Mouse (Mus musculus): ENCODE measurements around the gene Tmcc2. TPM values are rescaled to one million over a fixed set of nuclear protein-coding genes. Genes with fewer than 3 reads are reported as not detected.

Tmcc2 gene
- polyA plus RNA-seq, 1 experiment from 2014 or later, result 598 TPM

DNA sequence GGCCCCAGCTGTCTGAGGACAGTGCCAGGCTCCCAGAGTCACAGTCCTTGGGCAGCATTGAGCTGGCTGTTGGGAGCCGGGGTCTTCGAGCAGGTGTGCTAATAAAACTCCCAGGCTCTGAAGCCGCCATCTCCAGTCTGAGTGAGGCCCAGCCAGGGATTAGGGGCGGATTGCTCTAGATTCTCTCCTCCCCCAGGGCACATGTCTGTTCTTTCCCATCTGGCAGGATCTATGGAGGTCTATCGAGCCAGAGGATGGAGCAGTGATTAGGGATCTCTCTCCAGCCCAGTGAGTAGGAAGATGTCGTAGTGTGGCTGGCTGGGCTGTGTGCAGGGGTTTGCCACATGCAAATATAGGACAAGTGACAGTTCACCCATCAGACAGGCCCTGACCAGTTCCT lies 24.1 kb downstream of the Tmcc2 start:
- peaks cover 93% of the 10 kb centered on the region for H3K4me1 ChIP-seq (replicated peaks)
- H3K9ac ChIP-seq, result peak overlapping the region; percentile 90
- H3K4me2 ChIP-seq, result peak overlapping the region; percentile 73
- H3K27me3 ChIP-seq, result no peaks in the 10 kb centered on the region
- no peaks in the 10 kb centered on the region for H3K9me3 ChIP-seq (replicated peaks)
- peak overlapping the region; percentile 99 for H3K27ac ChIP-seq (replicated peaks)
- 61% methylated on average over 6 of the region's 6 CpGs for WGBS (ENCODE audit: insufficient replicate concordance)
- peaks cover 84% of the 10 kb centered on the region for H3K36me3 ChIP-seq (replicated peaks)
- ATAC-seq (ENCODE audit: insufficient read depth), result no peak
- H3K4me3 ChIP-seq (replicated peaks), result peak overlapping the region; percentile 80

GRCm38 (mm10) chr1:132366235-132366634 lies 24.8 kb downstream of the Tmcc2 start:
- ATAC-seq (ENCODE audit: insufficient read depth), result no peak
- H3K27ac ChIP-seq (replicated peaks), result peak overlapping the region; percentile 99
- H3K9ac ChIP-seq, result peak overlapping the region; percentile 90
- H3K9me3 ChIP-seq (replicated peaks), result no peaks in the 10 kb centered on the region
- peaks cover 84% of the 10 kb centered on the region for H3K36me3 ChIP-seq (replicated peaks)
- no peaks in the 10 kb centered on the region for H3K27me3 ChIP-seq
- peak overlapping the region; percentile 80 for H3K4me3 ChIP-seq (replicated peaks)
- WGBS (ENCODE audit: insufficient replicate concordance), result 72% methylated on average over 8 of the region's 8 CpGs
- peaks cover 93% of the 10 kb centered on the region for H3K4me1 ChIP-seq (replicated peaks)
- H3K4me2 ChIP-seq, result peak overlapping the region; percentile 73

DNA sequence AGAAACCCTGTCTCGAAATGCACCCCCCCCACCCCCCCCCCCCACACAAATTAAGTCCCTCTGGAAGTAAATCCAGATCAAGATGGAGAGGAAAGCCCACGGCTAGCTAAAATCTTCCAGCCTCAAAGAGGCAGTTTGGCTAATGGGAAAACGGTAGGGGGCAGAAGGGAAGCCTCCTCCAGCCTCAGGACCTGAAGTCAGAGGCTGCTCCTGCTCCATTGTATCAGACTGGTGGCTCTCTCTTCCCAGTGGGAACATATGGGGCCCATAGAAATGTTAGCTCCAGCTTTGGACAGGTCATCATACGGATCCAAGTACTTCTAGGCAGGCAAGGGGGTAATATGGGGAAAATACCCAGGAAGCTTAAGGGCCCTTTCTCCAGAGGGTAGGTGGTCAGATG lies 25.4 kb downstream of the Tmcc2 start:
- peak overlapping the region; percentile 90 for H3K9ac ChIP-seq
- no peak for ATAC-seq (ENCODE audit: insufficient read depth)

DNA sequence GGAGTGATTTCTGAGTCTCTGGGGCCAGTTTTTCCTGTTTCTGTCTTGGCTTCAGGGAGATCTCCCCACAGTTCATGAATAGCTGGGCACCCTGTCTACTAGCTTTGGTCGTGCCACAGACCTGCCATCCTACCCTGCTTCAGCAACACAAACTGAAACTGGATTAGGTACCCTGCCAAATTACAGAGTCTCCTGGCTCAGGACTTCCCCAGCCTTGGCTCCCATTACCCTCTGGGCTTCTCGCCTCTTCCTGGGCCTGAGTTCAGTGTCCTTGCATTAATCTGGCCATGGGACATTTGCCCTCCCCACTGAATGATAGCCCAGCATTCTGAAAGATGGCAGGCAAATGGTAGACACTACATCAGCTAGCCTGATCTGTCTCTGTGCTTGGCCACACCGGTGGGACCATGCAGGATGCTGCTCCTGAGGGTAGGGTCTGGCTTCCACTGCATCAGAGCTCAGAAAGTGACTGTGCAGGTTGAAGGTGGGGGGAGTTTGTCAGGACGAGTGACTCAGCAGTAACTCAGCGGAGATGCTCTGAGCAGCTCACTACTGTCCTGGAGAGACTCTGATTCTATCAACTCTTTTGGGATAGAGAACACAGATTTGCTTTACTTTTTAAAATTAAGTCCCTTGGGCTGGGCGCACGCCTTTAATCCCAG lies 26.1 kb downstream of the Tmcc2 start:
- Histone ChIP-seq H3K9ac (peak overlapping the region; percentile 90), H3K36me3 (replicated peaks) (peaks cover 84% of the 10 kb centered on the region), H3K27me3 (no peaks in the 10 kb centered on the region), H3K27ac (replicated peaks) (peak overlapping the region; percentile 99), H3K4me3 (replicated peaks) (peak overlapping the region; percentile 80), H3K4me1 (replicated peaks) (peaks cover 93% of the 10 kb centered on the region), H3K4me2 (peak overlapping the region; percentile 73), H3K9me3 (replicated peaks) (no peaks in the 10 kb centered on the region)
- WGBS (ENCODE audit: insufficient replicate concordance), result 73% methylated on average over 7 of the region's 7 CpGs
- no peak for ATAC-seq (ENCODE audit: insufficient read depth)

More for the DNA sequence above, 25.4 kb downstream of the Tmcc2 start:
- Histone ChIP-seq H3K4me2 (peak overlapping the region; percentile 73), H3K27ac (replicated peaks) (peak overlapping the region; percentile 99), H3K4me3 (replicated peaks) (peak overlapping the region; percentile 80), H3K27me3 (no peaks in the 10 kb centered on the region), H3K4me1 (replicated peaks) (peaks cover 93% of the 10 kb centered on the region), H3K9me3 (replicated peaks) (no peaks in the 10 kb centered on the region), H3K36me3 (replicated peaks) (peaks cover 84% of the 10 kb centered on the region)
- 72% methylated on average over 4 of the region's 4 CpGs for WGBS (ENCODE audit: insufficient replicate concordance)

DNA sequence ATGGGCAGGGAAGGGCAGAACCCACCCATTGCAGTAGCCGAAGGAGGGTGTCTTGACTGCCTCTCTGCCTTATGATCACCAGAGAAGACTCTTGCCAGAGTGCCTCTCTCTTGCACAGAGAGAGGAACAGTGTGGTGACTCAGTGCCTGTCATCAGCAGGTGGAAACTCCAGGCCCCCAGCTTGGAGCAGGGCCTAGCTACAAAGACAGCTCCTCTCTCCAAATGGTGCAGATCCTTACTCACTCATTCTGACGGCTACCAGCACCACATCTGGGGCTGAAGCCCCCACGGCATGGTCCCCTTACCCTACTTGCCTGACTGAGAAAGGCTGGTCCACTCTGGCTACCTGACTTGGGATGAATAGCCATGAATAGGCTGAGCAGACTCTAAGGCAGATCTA lies 26.7 kb downstream of the Tmcc2 start:
- no peaks in the 10 kb centered on the region for H3K27me3 ChIP-seq
- ATAC-seq (ENCODE audit: insufficient read depth), result no peak
- 87% methylated on average over 3 of the region's 3 CpGs for WGBS (ENCODE audit: insufficient replicate concordance)
- H3K4me1 ChIP-seq (replicated peaks), result peaks cover 92% of the 10 kb centered on the region
- H3K27ac ChIP-seq (replicated peaks), result peak overlapping the region; percentile 99
- H3K4me3 ChIP-seq (replicated peaks), result peak overlapping the region; percentile 80
- H3K4me2 ChIP-seq, result peak overlapping the region; percentile 73
- peaks cover 85% of the 10 kb centered on the region for H3K36me3 ChIP-seq (replicated peaks)
- H3K9me3 ChIP-seq (replicated peaks), result no peaks in the 10 kb centered on the region
- peak overlapping the region; percentile 90; the same call in 1 of the 2 replicates for H3K9ac ChIP-seq

DNA sequence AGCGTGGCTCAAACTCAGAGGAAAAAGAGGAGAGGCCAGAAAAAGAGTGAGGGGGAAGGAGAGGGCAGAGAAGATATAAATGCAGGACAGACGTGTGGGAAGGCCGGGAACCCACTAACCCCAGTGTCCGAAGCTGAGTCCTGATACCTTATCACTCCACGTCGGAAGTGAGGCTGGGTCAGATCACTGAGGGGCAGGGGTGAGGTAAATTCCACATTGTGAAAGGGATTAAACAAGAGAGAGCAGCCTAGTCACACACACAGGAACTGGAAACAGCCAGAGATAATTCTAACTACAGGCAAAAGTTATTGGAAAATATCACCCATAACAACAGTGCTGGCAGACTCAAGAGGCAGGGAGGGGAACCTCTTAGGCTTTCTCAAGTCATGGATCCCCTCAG lies 29.1 kb downstream of the Tmcc2 start:
- H3K9ac ChIP-seq, result no peak overlapping the region
- no peaks in the 10 kb centered on the region for H3K9me3 ChIP-seq (replicated peaks)
- H3K4me1 ChIP-seq (replicated peaks), result peaks cover 94% of the 10 kb centered on the region
- WGBS (ENCODE audit: insufficient replicate concordance), result 43% methylated on average over 6 of the region's 6 CpGs
- no peak for ATAC-seq (ENCODE audit: insufficient read depth)
- peak overlapping the region; percentile 80 for H3K4me3 ChIP-seq (replicated peaks)
- H3K4me2 ChIP-seq, result peak overlapping the region; percentile 73
- peaks cover 100% of the 10 kb centered on the region for H3K36me3 ChIP-seq (replicated peaks)
- peak overlapping the region; percentile 51 for H3K27ac ChIP-seq (replicated peaks)
- no peaks in the 10 kb centered on the region for H3K27me3 ChIP-seq

- 73% methylated on average over 1 of the region's 1 CpGs for WGBS (ENCODE audit: insufficient replicate concordance)
- H3K9me3 ChIP-seq (replicated peaks), result no peaks in the 10 kb centered on the region
- H3K4me1 ChIP-seq (replicated peaks), result peaks cover 65% of the 10 kb centered on the region
- peaks cover 94% of the 10 kb centered on the region for H3K36me3 ChIP-seq (replicated peaks)
- no peak overlapping the region for H3K4me2 ChIP-seq
- peak overlapping the region; percentile 46 for H3K27ac ChIP-seq (replicated peaks)
- no peak overlapping the region for H3K9ac ChIP-seq
- ATAC-seq (ENCODE audit: insufficient read depth), result peak; percentile 1; the same call in 1 of the 2 replicates
- H3K4me3 ChIP-seq (replicated peaks), result no peak overlapping the region
- no peaks in the 10 kb centered on the region for H3K27me3 ChIP-seq
Measured at GRCm38 (mm10) chr1:132356841-132357240, 34.2 kb downstream of the Tmcc2 start.

DNA sequence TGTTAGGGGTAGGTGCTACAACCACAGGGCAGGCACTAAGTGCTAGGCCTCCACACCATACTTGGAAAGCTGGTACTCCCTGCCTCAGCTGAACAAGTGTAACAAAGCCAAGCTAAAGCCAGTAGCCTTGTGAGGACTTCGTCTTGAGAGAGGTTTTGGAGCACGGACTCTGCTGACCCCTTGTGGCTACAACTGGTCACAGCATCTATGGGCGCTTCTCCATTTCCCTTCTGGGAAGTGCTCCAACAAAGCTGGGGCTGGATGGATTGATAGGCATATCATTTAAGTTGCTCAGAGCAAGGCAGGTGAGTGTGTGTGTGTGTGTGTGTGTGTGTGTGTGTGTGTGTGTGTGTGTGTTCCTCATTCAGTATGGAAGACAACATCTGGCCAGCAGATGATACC lies 35.2 kb downstream of the Tmcc2 start:
- Histone ChIP-seq H3K4me1 (replicated peaks) (peaks cover 55% of the 10 kb centered on the region), H3K9ac (no peak overlapping the region), H3K9me3 (replicated peaks) (0 out of 2 replicates have a peak, but pooled peaks cover 3% of the 10 kb centered on the region), H3K4me3 (replicated peaks) (no peak overlapping the region), H3K36me3 (replicated peaks) (peaks cover 84% of the 10 kb centered on the region), H3K27me3 (no peaks in the 10 kb centered on the region), H3K4me2 (no peak overlapping the region), H3K27ac (replicated peaks) (0 out of 2 replicates have a peak overlapping the region, but pooled peaks have one; percentile 46)
- WGBS (ENCODE audit: insufficient replicate concordance), result under 1% methylated on average over 3 of the region's 3 CpGs
- ATAC-seq (ENCODE audit: insufficient read depth), result peak; percentile 17

- Histone ChIP-seq H3K4me3 (replicated peaks) (no peak overlapping the region), H3K27ac (replicated peaks) (no peak overlapping the region), H3K27me3 (no peaks in the 10 kb centered on the region), H3K9me3 (replicated peaks) (0 out of 2 replicates have a peak, but pooled peaks cover 3% of the 10 kb centered on the region), H3K36me3 (replicated peaks) (peaks cover 77% of the 10 kb centered on the region), H3K4me1 (replicated peaks) (peaks cover 48% of the 10 kb centered on the region), H3K9ac (no peak overlapping the region), H3K4me2 (no peak overlapping the region)
- WGBS (ENCODE audit: insufficient replicate concordance), result 75% methylated on average over 6 of the region's 6 CpGs
- ATAC-seq (ENCODE audit: insufficient read depth), result peak; percentile 38
Measured at GRCm38 (mm10) chr1:132355162-132355601, 35.9 kb downstream of the Tmcc2 start.

GRCm38 (mm10) chr1:132354234-132354633 lies 36.8 kb downstream of the Tmcc2 start:
- Histone ChIP-seq H3K36me3 (replicated peaks) (peaks cover 67% of the 10 kb centered on the region), H3K9me3 (replicated peaks) (0 out of 2 replicates have a peak, but pooled peaks cover 3% of the 10 kb centered on the region), H3K9ac (no peak overlapping the region), H3K4me2 (no peak overlapping the region), H3K4me1 (replicated peaks) (peaks cover 39% of the 10 kb centered on the region), H3K27ac (replicated peaks) (peak overlapping the region; percentile 51; the same call in 1 of the 2 replicates), H3K27me3 (no peaks in the 10 kb centered on the region), H3K4me3 (replicated peaks) (no peak overlapping the region)
- no peak for ATAC-seq (ENCODE audit: insufficient read depth)
- 81% methylated on average over 9 of the region's 9 CpGs for WGBS (ENCODE audit: insufficient replicate concordance)

GRCm38 (mm10) chr1:132353389-132353788 lies 37.7 kb downstream of the Tmcc2 start:
- H3K36me3 ChIP-seq (replicated peaks), result peaks cover 59% of the 10 kb centered on the region

More at GRCm38 (mm10) chr1:132353389-132353788, 37.7 kb downstream of the Tmcc2 start:
- Histone ChIP-seq H3K27me3 (no peaks in the 10 kb centered on the region), H3K9ac (no peak overlapping the region), H3K9me3 (replicated peaks) (0 out of 2 replicates have a peak, but pooled peaks cover 3% of the 10 kb centered on the region), H3K27ac (replicated peaks) (peak overlapping the region; percentile 51; the same call in 1 of the 2 replicates), H3K4me3 (replicated peaks) (no peak overlapping the region), H3K4me2 (no peak overlapping the region), H3K4me1 (replicated peaks) (peaks cover 31% of the 10 kb centered on the region)
- 71% methylated on average over 5 of the region's 5 CpGs for WGBS (ENCODE audit: insufficient replicate concordance)
- ATAC-seq (ENCODE audit: insufficient read depth), result peak; percentile 5; the same call in 1 of the 2 replicates
